Mouse (Mus musculus) megakaryocyte, embryonic 14.5 days (primary cell): ENCODE results near the gene Napepld.

Experiments
- FLI1 ChIP-seq: IDR thresholded peaks from 2 replicates; pipeline ENCODE4 v1.6.1; 2012; ENCODE audit warnings: low read length, inconsistent platforms, mixed read lengths
- GATA1 ChIP-seq: IDR thresholded peaks from 3 replicates; pipeline ENCODE4 v1.6.1; 2012; ENCODE audit warnings: mixed read lengths, low read length, inconsistent platforms, borderline replicate concordance

GRCm38 (mm10) chr5:21732930-21733329 lies 31.7 kb upstream of the Napepld start:
- no peak for TF ChIP-seq GATA1
- no peak for TF ChIP-seq FLI1
